Mouse (Mus musculus) hindbrain, postnatal 0 days (tissue): Measurements from ENCODE around the gene Stra6. TPM values are rescaled to one million over a fixed set of nuclear protein-coding genes. Genes with fewer than 3 reads are reported as not detected.

Experiments
- ATAC-seq: fragments of 200-750 bp; cut with Nextera tagmentation; 2 replicates; pipeline ENCODE4 v1.8.0; 2017; ENCODE audit warnings: mild to moderate bottlenecking, moderate TSS enrichment, moderate library complexity
- DNase-seq: peaks from one replicate; pipeline ENCODE4 v3.0.0-alpha.2; 2015; ENCODE audit warnings: low spot score
- H3K27ac ChIP-seq: fragments of 300-500 bp; sonication (generic); 2 replicates; pipeline ENCODE4 v1.5.1; 2014; ENCODE audit warnings: mild to moderate bottlenecking
- H3K27me3 ChIP-seq: fragments of 300-500 bp; sonication (generic); 2 replicates; pipeline ENCODE4 v1.6.1; 2014; ENCODE audit warnings: low read length, mixed read lengths; ENCODE audit not compliant: insufficient read depth
- H3K36me3 ChIP-seq: fragments of 300-500 bp; sonication (generic); 2 replicates; pipeline ENCODE4 v1.6.1; 2014; ENCODE audit warnings: low read length, mixed read lengths; ENCODE audit not compliant: insufficient read depth
- H3K4me1 ChIP-seq: fragments of 300-500 bp; sonication (generic); 2 replicates; pipeline ENCODE4 v1.6.1; 2014; ENCODE audit warnings: antibody characterized with exemption, low read length, mixed read lengths; ENCODE audit not compliant: insufficient read depth
- H3K4me2 ChIP-seq: fragments of 300-500 bp; sonication (generic); 2 replicates; pipeline ENCODE4 v1.6.1; 2014; ENCODE audit warnings: low read depth, mild to moderate bottlenecking, low read length, moderate library complexity, mixed read lengths
- H3K4me3 ChIP-seq: fragments of 300-500 bp; sonication (generic); 2 replicates; pipeline ENCODE4 v1.5.1; 2014; ENCODE audit warnings: low read length
- H3K9ac ChIP-seq: fragments of 300-500 bp; sonication (generic); replicated peaks from 2 replicates; pipeline ENCODE4 v1.6.1; 2014; ENCODE audit warnings: mild to moderate bottlenecking, low read length, moderate library complexity, mixed read lengths
- H3K9me3 ChIP-seq: fragments of 300-500 bp; sonication (generic); 2 replicates; pipeline ENCODE4 v1.6.1; 2016; ENCODE audit warnings: low read length, mixed read lengths
- CTCF ChIP-seq: IDR thresholded peaks from 2 replicates; pipeline ENCODE4 v1.5.1; 2016; ENCODE audit warnings: antibody characterized with exemption, control low read depth, low read depth
- WGBS: fragments of 180-500 bp; shearing (Covaris S2); extraction: QIAGEN DNeasy Blood & Tissue Kit; methylation state at CpG from one replicate; pipeline ENCODE4 v1.1.7; 2014; 5-methylcytosine and 5-hydroxymethylcytosine counted together
- polyA plus RNA-seq: library from polyadenylated mRNA; unstranded; fragments of >200 nt; fragmentation: Nextera tagmentation; extraction: Ambion mirVana; gene quantifications from 2 replicates; pipeline ENCODE4 v1.2.1, GENCODE M21; 2015
- total RNA-seq: library from RNA; depleted of rRNA; stranded (reverse); fragments of >200 nt; gene quantifications from 2 replicates; pipeline ENCODE4 v1.2.3, GENCODE M21; 2014

Gene Stra6
- total and polyA plus RNA-seq, 2 experiments from 2014 or later, result 7.5 to 19.2 TPM

DNA sequence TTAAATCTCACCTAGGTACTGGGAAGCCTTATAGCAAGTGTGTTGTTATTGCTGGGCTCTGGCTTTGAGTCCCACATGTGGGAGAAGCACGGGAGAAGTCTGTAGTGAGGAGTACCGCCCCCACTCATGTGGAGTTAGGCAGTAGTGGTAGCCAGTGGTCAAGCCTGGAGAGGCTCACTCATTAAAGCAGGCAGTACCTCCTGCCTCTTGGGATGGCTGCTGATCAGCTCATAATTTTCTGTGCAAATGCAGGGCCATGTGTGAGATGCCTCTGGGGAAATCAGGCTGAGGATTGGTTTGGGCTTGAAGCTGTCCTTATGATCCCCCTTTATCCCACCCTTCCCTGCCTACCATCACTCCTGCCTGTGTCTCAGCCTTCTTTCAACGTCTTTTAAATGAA is 11.0 kb downstream of the Stra6 start:
- 54% methylated on average over 3 of the region's 3 CpGs for WGBS
- Histone ChIP-seq H3K36me3 (no peaks in the 10 kb centered on the region), H3K9ac (no peak overlapping the region), H3K4me2 (no peak overlapping the region), H3K27me3 (no peaks in the 10 kb centered on the region), H3K4me1 (0 out of 2 replicates have a peak, but pooled peaks cover 5% of the 10 kb centered on the region), H3K27ac (no peak overlapping the region), H3K9me3 (no peaks in the 10 kb centered on the region), H3K4me3 (no peak overlapping the region)
- no peak for TF ChIP-seq CTCF
- DNase-seq (no peak), ATAC-seq (no peak)

DNA sequence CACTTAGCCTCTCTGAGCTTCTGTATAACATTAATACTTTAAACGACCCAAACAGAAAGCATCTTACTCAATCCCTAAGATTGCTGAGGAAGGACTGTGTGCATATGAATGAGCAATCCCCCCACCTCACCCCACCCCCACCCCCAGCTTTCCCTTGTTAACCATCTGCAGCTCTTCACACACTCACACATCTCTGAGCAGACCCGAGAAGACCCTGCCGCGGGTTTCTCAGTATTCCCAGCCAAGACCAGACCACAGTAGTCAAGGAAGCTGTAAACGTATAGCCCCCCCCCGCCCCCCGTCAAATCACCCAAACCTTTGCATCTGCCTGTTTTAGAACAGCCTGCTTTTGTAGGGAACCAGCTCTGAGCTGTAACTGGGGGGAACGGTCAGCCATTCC is 21.0 kb downstream of the Stra6 start:
- Histone ChIP-seq H3K4me2 (no peak overlapping the region), H3K9me3 (no peaks in the 10 kb centered on the region), H3K36me3 (no peaks in the 10 kb centered on the region), H3K27me3 (no peaks in the 10 kb centered on the region), H3K4me1 (peaks cover 33% of the 10 kb centered on the region), H3K4me3 (no peak overlapping the region), H3K9ac (no peak overlapping the region), H3K27ac (peak overlapping the region; percentile 64)
- ATAC-seq, result peak; percentile 48; the same call in 1 of the 2 replicates
- 9% methylated on average over 8 of the region's 8 CpGs for WGBS
- no peak for TF ChIP-seq CTCF
- peak; percentile 39 for DNase-seq

DNA sequence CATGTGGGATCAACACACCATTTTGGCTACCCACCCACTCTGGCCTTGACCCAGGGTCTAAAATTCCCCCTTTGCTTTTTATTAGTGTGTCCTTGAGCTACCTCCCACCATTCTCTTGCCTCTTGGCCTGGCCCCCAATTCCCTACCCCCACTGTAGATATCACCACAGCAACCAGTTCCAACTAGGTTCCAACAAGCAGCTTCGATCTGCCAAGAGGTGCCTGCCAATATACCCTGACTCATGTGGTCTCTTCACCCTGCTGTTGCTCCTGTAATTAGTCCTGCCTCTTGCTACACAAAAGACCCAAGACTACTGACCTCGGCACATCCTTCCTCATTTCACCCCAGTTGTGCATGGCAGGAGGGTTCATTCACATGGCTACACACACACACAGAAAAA is 21.5 kb downstream of the Stra6 start:
- TF ChIP-seq CTCF, result no peak
- Histone ChIP-seq H3K9me3 (no peaks in the 10 kb centered on the region), H3K27me3 (no peaks in the 10 kb centered on the region), H3K4me3 (no peak overlapping the region), H3K36me3 (no peaks in the 10 kb centered on the region), H3K9ac (no peak overlapping the region), H3K27ac (peak overlapping the region; percentile 42), H3K4me2 (no peak overlapping the region), H3K4me1 (peaks cover 33% of the 10 kb centered on the region)
- DNase-seq (peak; percentile 81), ATAC-seq (peak; percentile 89)
- WGBS, result 10% methylated on average over 2 of the region's 2 CpGs

DNA sequence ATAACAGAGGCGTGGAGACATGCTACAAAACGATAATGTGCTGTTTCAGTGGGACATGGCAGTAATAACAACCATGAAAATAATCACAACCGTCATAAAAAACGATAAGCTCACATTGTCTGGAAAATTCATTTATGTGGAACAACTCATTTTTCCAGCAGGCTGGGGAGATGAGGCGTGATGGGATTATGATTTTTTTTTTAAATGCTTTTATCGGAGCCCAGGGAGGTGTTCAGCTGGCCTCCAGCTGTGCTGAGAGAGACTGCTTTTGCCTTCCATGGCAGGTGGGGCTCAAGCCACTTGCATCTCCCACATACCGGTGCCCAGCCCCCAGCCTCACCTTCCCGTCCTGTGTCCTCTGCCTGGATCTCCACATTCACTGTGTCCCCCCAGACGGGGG is 22.6 kb downstream of the Stra6 start:
- no peak overlapping the region for H3K4me3 ChIP-seq
- ATAC-seq, result no peak
- peak overlapping the region; percentile 42; the same call in 1 of the 2 replicates for H3K27ac ChIP-seq
- no peak for DNase-seq
- H3K9me3 ChIP-seq, result no peaks in the 10 kb centered on the region
- peaks cover 33% of the 10 kb centered on the region for H3K4me1 ChIP-seq
- no peak overlapping the region for H3K4me2 ChIP-seq
- no peak overlapping the region for H3K9ac ChIP-seq
- H3K27me3 ChIP-seq, result no peaks in the 10 kb centered on the region
- TF ChIP-seq CTCF, result no peak
- WGBS, result 28% methylated on average over 9 of the region's 9 CpGs
- H3K36me3 ChIP-seq, result no peaks in the 10 kb centered on the region

DNA sequence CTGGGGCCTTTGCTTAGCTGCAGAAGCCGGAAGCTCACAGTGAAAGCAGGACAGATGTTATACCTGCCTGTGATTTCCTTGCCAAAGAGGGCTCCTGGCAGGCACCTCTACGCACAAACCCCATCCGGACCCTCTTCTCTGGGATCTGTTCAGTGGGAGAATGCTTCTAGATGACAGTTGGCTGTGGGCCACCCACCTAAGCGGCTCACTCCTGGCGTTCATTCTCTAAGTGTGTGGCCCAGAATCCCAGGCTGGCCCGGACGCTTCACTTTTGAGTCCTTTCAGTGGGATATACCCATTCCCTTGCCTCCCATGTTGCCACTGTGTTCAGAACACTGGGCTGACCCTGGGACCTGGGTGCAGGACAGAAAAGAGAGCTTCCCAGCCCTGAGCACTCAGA is 23.3 kb downstream of the Stra6 start:
- WGBS, result 44% methylated on average over 7 of the region's 7 CpGs
- Histone ChIP-seq H3K9me3 (no peaks in the 10 kb centered on the region), H3K4me2 (no peak overlapping the region), H3K36me3 (no peaks in the 10 kb centered on the region), H3K4me3 (no peak overlapping the region), H3K9ac (no peak overlapping the region), H3K4me1 (peaks cover 38% of the 10 kb centered on the region), H3K27ac (no peak overlapping the region), H3K27me3 (no peaks in the 10 kb centered on the region)
- DNase-seq, result no peak
- no peak for ATAC-seq
- no peak for TF ChIP-seq CTCF

DNA sequence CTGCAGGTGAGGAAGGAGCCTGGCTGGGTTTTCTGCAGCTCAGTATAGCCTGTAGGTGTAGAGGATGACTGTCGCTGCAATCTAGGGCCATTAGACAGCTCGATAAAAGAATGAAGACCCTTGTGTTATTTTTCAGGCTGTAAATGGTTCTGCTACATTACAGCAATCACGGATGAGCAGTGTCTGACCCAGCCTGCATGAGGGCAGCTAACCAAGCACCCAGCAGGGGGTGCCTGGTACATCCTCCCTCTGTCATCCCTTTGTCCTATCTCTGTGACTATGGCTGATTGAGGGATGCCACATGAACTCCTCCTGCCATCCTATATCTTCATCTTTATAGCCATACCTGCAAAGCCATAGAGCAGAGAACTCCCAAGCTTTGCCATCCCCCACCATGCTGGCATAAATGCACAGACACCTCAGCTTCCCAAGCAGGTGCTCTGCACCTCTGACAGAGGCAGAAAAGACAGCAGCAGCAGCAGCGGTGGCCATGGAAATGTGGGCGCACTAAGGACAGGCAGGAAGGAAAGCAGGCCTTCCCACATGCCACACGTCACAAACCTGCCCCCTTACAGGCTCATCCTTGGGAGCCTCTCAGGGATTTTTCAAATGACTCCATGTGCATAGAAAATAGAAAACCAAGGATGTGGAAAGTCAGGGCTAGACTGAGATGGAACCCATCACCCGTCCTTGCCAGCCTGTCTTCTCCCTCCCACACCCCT is 23.9 kb downstream of the Stra6 start:
- Histone ChIP-seq H3K27ac (no peak overlapping the region), H3K9ac (no peak overlapping the region), H3K4me2 (no peak overlapping the region), H3K4me3 (no peak overlapping the region), H3K4me1 (peaks cover 43% of the 10 kb centered on the region), H3K27me3 (no peaks in the 10 kb centered on the region), H3K36me3 (no peaks in the 10 kb centered on the region), H3K9me3 (no peaks in the 10 kb centered on the region)
- no peak; the same call in 1 of the 2 replicates for TF ChIP-seq CTCF
- no peak for DNase-seq
- ATAC-seq, result no peak
- WGBS, result 57% methylated on average over 7 of the region's 7 CpGs
